Comparison of ENCODE assay signal across 14 mouse cellular contexts in genomic region chr1:91917596-91917995, GRCm38 (mm10).
A peak's percentile ranks its signal among the peaks of the same experiment; 100 is the strongest.
DNase-seq lines count a peak whose midpoint lies in the region; ATAC-seq and TF ChIP-seq lines count a peak whose summit lies in the region.
"Had no signal": no experiment of that assay in that cellular context is flagged by ENCODE, and none has a peak within 500 bp of the region (broad histone marks: within the 10 kb centered on the region; RNA-seq: fewer than 3 reads in every experiment).

No protein-coding gene starts in this region.

- ATAC-seq in kidney, embryonic 15.5 days (replicated peaks; ENCODE audit: low FRiP score), result no peak
- ATAC-seq: intestine, postnatal 0 days had no signal

- peak; percentile 70 for DNase-seq in kidney, adult 18-20 months
- DNase-seq in MEL (ENCODE audit: low read depth, low spot score), result no peak
- peak; percentile 74 for DNase-seq in adrenal gland, adult 8-10 months
- peak; percentile 71 for DNase-seq in kidney, postnatal 14 days
- no peak for DNase-seq in yolk sac, embryonic 10.5 days (ENCODE audit: low spot score)
- DNase-seq in spleen, adult 18-20 months, result no peak
- no peak for DNase-seq in urinary bladder, postnatal 14 days (ENCODE audit: low spot score)
- DNase-seq: cerebellum, postnatal 36 days; right cerebral cortex, adult 18-20 months; thymus, postnatal 25 days had no signal

- no peak for TF ChIP-seq POLR2A in MEL (IDR thresholded peaks at IDR 0.05; ENCODE audit: control insufficient read depth in 1 of 2, insufficient read depth in 1 of 2, low read depth in 1 of 2, low read length in 2 of 2, poor library complexity in 1 of 2)

- no peak for TF ChIP-seq RAD21 in MEL (IDR thresholded peaks at IDR 0.05; ENCODE audit: low read depth, low read length)

- WGBS in kidney, embryonic 15.5 days, result 33% methylated on average over 2 of the region's 2 CpGs

- TF ChIP-seq EP300 in MEL (IDR thresholded peaks at IDR 0.05; ENCODE audit: low read depth in 1 of 2, low read length in 2 of 2), result no peak

- H3K9ac ChIP-seq in kidney, embryonic 15.5 days, result no peak overlapping the region
- H3K9ac ChIP-seq in MEL (ENCODE audit: control insufficient read depth, low read depth, low read length, poor library complexity, severe bottlenecking), result no peak overlapping the region
- H3K9ac ChIP-seq: embryonic facial prominence, embryonic 15.5 days; liver, embryonic 14.5 days had no signal

- H3K4me3 ChIP-seq in kidney, embryonic 15.5 days (replicated peaks), result no peak overlapping the region
- no peak overlapping the region for H3K4me3 ChIP-seq in MEL (ENCODE audit: control insufficient read depth in 1 of 2, insufficient read depth in 1 of 2, low read depth in 2 of 2, low read length in 2 of 2)
- H3K4me3 ChIP-seq: embryonic facial prominence, embryonic 15.5 days had no signal

- no peaks in the 10 kb centered on the region for H3K27me3 ChIP-seq in kidney, embryonic 15.5 days
- no peaks in the 10 kb centered on the region for H3K27me3 ChIP-seq in MEL (ENCODE audit: control insufficient read depth in 1 of 2, insufficient read depth in 2 of 2, low read length in 2 of 2)
- H3K27me3 ChIP-seq: embryonic facial prominence, embryonic 15.5 days had no signal

- no peak overlapping the region for H3K4me2 ChIP-seq in kidney, embryonic 15.5 days
- H3K4me2 ChIP-seq: embryonic facial prominence, embryonic 15.5 days had no signal

- H3K79me2 ChIP-seq in MEL (ENCODE audit: control insufficient read depth, insufficient read depth, low read length, poor library complexity), result no peaks in the 10 kb centered on the region

- no peaks in the 10 kb centered on the region for H3K36me3 ChIP-seq in kidney, embryonic 15.5 days
- H3K36me3 ChIP-seq in MEL (ENCODE audit: control insufficient read depth in 1 of 2, insufficient read depth in 2 of 2, low read length in 2 of 2), result no peaks in the 10 kb centered on the region
- H3K36me3 ChIP-seq: embryonic facial prominence, embryonic 15.5 days had no signal

- H3K9me3 ChIP-seq in kidney, embryonic 15.5 days (replicated peaks), result no peaks in the 10 kb centered on the region
- no peaks in the 10 kb centered on the region for H3K9me3 ChIP-seq in MEL (replicated peaks; ENCODE audit: insufficient read depth, low read length)
- H3K9me3 ChIP-seq: embryonic facial prominence, embryonic 15.5 days had no signal

- peaks cover 32% of the 10 kb centered on the region for H3K4me1 ChIP-seq in kidney, embryonic 15.5 days
- H3K4me1 ChIP-seq in MEL (ENCODE audit: control insufficient read depth in 1 of 2, insufficient read depth in 2 of 2, low read length in 2 of 2), result no peaks in the 10 kb centered on the region

- no peak overlapping the region for H3K27ac ChIP-seq in kidney, embryonic 15.5 days
- no peak overlapping the region for H3K27ac ChIP-seq in MEL (ENCODE audit: control insufficient read depth, low read depth, low read length)
- H3K27ac ChIP-seq: embryonic facial prominence, embryonic 15.5 days; liver, embryonic 14.5 days had no signal

- no peak; a peak in 1 of 6 replicates for TF ChIP-seq CTCF in MEL (IDR thresholded peaks at IDR 0.05 in 2 of 3, conservative IDR thresholded peaks at IDR 0.05 in 1 of 3; ENCODE audit: control insufficient read depth in 1 of 3, insufficient read depth in 1 of 3, low read depth in 2 of 3, low read length in 3 of 3, poor library complexity in 1 of 3, severe bottlenecking in 1 of 3)

TF ChIP-seq in MEL, 35 proteins besides CTCF, POLR2A, EP300 and RAD21:
- no peak for TF ChIP-seq ZNF384 (IDR thresholded peaks at IDR 0.05; ENCODE audit: low read depth, low read length)
- TF ChIP-seq SMC3 (IDR thresholded peaks at IDR 0.05; ENCODE audit: low read depth, low read length), result peak; percentile 21

Comparison
In these comparisons a context has a peak if more than half of its experiments do, and no peak if none do; other contexts are left out.
1. DNase-seq: peak in kidney, adult 18-20 months (single experiment), adrenal gland, adult 8-10 months (single experiment) and kidney, postnatal 14 days (single experiment); none in MEL (single experiment), yolk sac, embryonic 10.5 days (single experiment), spleen, adult 18-20 months (0 of 2) and urinary bladder, postnatal 14 days (single experiment).